Mouse (Mus musculus): ENCODE data around the gene Lmntd2.
A peak's percentile ranks its signal among the peaks of the same experiment; 100 is the strongest.
"Not testable (repeated sequence)": the region's sequence is repeated elsewhere in the genome, so short reads cannot be mapped to it uniquely, and the experiment has no call there.

Lmntd2 gene

DNA sequence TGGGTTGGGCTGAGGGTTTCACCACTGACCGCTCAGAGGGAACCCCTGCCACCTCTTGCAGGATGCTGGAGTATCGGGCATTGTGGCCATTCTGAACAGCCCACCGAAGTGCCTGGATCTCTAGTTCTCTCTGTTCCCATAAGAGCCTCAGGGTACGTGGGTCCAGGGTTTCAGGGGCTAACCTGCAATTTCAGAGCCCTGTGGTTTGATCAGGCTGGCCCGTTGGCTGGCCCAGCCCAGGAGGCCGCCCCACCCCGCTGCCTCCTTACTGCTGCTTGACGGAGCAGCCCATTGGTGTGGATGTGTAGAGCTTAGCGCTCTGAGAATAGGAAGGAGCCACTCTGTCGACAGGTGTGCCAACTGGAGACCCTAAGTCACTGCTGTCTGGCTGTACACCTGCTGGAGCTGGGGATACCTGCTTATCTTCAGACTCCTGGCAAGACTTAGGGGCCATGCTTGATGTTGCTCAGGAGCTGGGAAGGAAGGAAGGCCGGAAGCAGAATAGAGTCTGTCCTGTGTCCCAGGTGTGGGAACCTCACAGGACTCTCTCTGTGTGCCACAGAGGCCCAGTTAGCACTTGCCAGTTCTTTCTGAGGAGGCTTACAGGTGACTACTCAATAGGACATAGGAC lies at the start of gene Lmntd2:
Gene Lmntd2 (minus strand): TSS at position 476 of the 631 bp plus-strand sequence.
- DNase-seq (ENCODE audit: low read depth, low spot score), result no peak

DNA sequence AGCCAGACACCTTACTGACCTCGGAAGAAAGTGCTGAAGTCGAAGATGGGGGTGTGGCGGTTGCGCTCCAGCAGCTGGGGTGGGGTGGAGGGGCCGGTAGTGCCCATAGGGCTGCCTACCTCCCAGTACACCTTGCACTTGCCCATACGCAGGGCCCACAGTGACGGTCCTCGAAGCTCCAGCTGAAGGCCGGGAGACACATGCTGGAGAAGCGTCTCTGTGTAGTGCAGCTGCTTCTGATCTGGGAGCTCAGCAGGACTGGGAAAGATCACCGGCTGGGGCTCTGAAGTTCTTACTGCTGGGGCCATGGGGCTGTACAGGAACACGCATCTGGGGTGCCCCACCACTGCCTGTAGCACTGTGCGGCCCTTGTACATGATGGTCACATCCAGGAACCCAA lies 49.8 kb upstream of the Lmntd2 start:
- DNase-seq (ENCODE audit: low read depth, low spot score), result no peak

DNA sequence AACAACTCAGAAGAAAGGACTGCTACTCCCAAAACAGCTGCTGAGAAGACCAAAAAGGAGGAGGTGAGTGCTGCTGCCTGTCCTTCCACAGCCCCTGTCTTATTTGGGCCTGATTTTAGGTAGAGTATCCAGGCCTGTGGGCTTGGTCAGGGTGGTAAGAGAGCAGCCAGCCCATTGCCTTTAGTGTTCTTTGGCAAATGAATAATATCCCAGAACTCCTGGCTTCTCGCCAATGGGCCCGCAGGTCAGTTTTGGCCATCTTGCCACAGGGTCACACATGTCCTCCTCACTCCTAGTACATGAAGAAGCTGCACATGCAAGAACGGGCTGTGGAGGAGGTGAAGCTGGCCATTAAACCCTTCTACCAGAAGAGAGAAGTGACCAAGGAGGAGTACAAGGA lies 47.6 kb upstream of the Lmntd2 start:
- DNase-seq (ENCODE audit: low read depth, low spot score), result no peak

GRCm38 (mm10) chr7:141256159-141256558 lies 42.3 kb upstream of the Lmntd2 start:
- DNase-seq (ENCODE audit: low read depth, low spot score), result no peak

GRCm38 (mm10) chr7:141250486-141250885 lies 36.6 kb upstream of the Lmntd2 start:
- DNase-seq (ENCODE audit: low read depth, low spot score), result not testable (repeated sequence)

DNA sequence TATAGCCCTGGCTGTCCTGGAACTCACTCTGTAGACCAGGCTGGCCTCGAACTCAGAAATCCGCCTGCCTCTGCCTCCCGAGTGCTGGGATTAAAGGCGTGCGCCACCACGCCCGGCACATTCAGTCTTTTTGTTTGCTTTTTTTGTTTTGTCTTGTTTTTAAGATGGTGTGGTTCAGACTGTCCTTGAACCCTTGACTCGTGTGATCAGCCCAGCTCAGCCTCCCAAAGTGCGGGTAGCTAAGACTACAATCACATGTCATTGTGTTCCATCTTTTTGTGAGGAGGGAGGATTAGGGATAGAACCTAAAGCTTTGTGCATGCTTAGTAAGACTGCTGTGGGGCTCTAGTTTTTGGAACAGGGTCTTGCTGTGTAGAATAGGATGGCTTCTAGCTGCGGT lies 17.7 kb upstream of the Lmntd2 start:
- no peak for DNase-seq (ENCODE audit: low read depth, low spot score)

GRCm38 (mm10) chr7:141231111-141231510 lies 17.2 kb upstream of the Lmntd2 start:
- no peak for DNase-seq (ENCODE audit: low read depth, low spot score)

GRCm38 (mm10) chr7:141230570-141230969 lies 16.7 kb upstream of the Lmntd2 start:
- DNase-seq (ENCODE audit: low read depth, low spot score), result no peak

GRCm38 (mm10) chr7:141229702-141230101 lies 15.8 kb upstream of the Lmntd2 start:
- no peak for DNase-seq (ENCODE audit: low read depth, low spot score)

DNA sequence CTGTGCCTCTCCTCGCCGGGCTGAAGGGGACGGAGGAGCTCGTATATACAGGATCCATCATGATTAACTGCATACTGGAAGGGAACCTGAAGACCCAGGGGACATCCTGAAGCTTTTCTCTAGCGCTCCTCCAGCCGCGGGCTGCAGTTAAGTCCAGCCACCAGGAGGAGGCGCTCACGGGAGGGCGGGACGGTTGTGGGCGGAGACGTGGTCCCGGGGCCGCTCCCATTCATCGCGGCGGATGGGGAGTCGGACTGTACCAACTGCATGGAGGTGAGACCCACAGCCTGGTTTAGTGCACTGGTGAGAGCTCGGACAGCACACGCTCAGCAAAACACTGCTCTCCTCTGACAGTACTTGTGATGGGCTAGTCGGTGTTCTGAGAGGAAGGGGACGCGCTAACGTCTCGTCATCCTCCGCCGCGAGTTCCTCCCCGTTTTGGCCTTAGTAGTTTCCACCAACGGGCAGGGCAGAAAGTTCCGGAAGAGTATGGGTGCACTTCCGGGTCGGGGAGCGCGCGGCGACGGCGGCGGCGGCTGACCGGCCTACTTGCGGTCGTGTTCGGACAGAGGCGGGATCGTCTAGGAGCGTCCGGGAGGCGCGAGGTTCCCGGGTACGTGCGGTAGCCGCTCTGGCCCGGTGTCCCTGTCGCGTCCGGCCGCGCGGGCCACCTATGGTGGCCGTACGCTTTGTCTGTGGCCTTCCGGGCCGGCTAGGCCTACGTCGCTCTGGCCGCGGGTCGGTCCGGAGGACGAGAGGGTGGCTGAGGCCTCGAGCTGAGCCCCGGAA lies 14.6 kb upstream of the Lmntd2 start, which contains the start of gene Phrf1:
Gene Phrf1 (plus strand): TSS at position 506 of the 789 bp plus-strand sequence.
- peak; percentile 89 for DNase-seq (ENCODE audit: low read depth, low spot score)

GRCm38 (mm10) chr7:141227796-141228195 lies 13.9 kb upstream of the Lmntd2 start:
- DNase-seq (ENCODE audit: low read depth, low spot score), result no peak

- no peak for DNase-seq (ENCODE audit: low read depth, low spot score)
These were observed 12.7 kb upstream of the Lmntd2 start for GRCm38 (mm10) chr7:141226535-141226934.

DNA sequence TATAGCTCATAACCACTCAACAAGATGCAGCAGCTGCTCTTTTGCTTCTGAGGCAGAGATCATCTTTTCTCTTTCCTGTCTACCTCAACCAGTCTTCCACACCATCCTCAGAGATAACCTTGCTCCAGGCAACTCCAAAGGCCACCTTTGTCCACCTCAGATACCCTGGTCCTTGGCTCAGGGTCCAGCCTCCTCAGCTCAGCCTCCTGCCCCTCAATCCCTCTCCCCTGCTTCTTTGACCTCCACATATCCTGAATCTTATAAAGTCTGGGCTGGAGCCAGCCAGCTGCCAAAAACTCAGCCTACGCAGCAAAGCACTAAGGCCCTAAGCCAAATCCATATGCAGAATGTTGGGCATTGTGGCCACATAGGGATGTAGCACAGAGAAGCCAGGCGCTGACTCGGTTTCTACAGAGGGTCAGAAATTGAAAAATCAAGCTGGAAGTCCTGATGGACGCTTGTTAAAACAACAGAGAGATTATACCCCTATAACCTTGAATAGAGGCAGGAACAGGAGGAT lies 8.9 kb upstream of the Lmntd2 start:
- DNase-seq (ENCODE audit: low read depth, low spot score), result no peak

DNA sequence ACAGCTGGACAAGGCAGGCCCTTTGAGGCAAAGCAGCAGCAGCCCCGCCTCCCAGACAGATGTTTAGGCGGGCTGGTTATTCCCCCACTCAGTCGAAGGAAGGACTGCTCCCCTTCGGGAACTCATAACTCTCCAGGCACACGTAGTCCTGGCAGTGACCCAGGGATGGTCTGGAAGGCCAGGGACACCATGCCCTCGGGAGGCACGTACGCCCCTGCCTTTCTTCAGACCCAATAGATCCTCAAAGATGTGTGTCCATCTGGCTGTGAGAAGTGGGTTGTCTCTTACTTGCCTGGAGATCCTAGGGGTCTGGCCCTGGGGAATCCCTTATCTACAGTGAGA lies 8.2 kb upstream of the Lmntd2 start:
- DNase-seq (ENCODE audit: low read depth, low spot score), result no peak

GRCm38 (mm10) chr7:141221249-141222125 lies 7.6 kb upstream of the Lmntd2 start:
- peak; percentile 95 for DNase-seq (ENCODE audit: low read depth, low spot score)

DNA sequence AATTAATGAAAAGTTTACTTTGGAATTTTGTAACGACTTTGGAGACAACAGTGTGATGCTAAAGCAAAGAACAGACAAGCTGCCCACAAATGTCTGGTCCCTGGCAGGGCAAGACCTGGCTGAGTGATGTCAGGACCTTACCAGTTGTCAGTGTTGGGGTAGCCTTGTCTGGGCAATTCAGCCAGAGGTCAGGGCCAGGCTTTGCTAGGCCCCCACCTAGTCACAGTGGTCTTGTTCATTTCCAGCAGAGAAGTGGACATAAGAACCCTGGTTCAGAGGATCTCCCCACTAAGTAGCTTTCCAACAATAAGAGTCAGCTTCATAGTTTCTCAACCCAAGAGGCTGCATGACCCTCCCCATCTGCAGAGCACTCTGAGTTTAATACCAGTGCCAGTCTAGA lies 6.5 kb upstream of the Lmntd2 start:
- DNase-seq (ENCODE audit: low read depth, low spot score), result no peak

DNA sequence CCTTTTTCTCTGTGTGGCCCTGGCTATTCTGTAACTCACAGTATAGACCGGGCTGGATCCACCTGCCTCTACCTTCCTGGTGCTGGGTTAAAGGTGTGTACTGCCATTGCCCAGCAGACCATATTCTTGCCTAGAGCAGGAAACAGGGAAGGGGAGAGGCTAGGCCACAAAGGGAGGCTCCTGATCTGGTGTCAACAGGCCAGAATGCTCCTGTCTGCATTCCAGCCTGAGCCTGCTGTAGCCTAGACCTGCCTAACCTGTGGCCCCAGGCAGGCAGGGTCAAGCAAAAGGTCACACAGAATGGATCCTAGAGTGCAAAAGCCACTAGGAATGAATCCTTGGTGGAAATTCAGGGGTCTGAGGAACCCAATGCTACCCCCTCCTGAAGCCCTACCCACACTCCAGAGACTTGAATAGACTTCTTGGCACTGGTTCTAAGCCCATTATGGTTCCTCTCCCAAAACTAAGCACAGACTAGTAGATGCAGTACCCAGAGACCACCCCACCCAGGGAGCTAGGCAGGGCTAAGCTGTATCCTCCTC lies 5.7 kb upstream of the Lmntd2 start:
- DNase-seq (ENCODE audit: low read depth, low spot score), result no peak

GRCm38 (mm10) chr7:141218557-141219133 lies 4.8 kb upstream of the Lmntd2 start:
- no peak for DNase-seq (ENCODE audit: low read depth, low spot score)

GRCm38 (mm10) chr7:141218141-141218540 lies 4.3 kb upstream of the Lmntd2 start:
- DNase-seq (ENCODE audit: low read depth, low spot score), result no peak

GRCm38 (mm10) chr7:141217343-141218013 lies 3.6 kb upstream of the Lmntd2 start:
- DNase-seq (ENCODE audit: low read depth, low spot score), result no peak

GRCm38 (mm10) chr7:141216894-141217293 lies 3.0 kb upstream of the Lmntd2 start:
- DNase-seq (ENCODE audit: low read depth, low spot score), result no peak

Measured in retina, postnatal 7 days (tissue).